Mouse (Mus musculus) liver, embryonic 16.5 days (tissue): ENCODE results near the gene Ovch2. TPM values are rescaled to one million over a fixed set of nuclear protein-coding genes. Genes with fewer than 3 reads are reported as not detected.

Experiments
- ATAC-seq: fragments of 200-750 bp; cut with Nextera tagmentation; 2 replicates; pipeline ENCODE4 v1.8.0; 2017; ENCODE audit warnings: low read depth, mild to moderate bottlenecking, moderate number of reproducible peaks, moderate library complexity
- H3K27ac ChIP-seq: fragments of 300-500 bp; sonication (generic); 2 replicates; pipeline ENCODE4 v1.5.1; 2014; ENCODE audit warnings: mild to moderate bottlenecking, low read length
- H3K27me3 ChIP-seq: fragments of 300-500 bp; sonication (generic); 2 replicates; pipeline ENCODE4 v1.6.1; 2014; ENCODE audit warnings: low read depth, low read length, mixed read lengths; ENCODE audit not compliant: control insufficient read depth, insufficient read depth
- H3K36me3 ChIP-seq: fragments of 300-500 bp; sonication (generic); 2 replicates; pipeline ENCODE4 v1.6.1; 2014; ENCODE audit warnings: mild to moderate bottlenecking; ENCODE audit not compliant: control insufficient read depth, insufficient read depth
- H3K4me1 ChIP-seq: fragments of 300-500 bp; sonication (generic); 2 replicates; pipeline ENCODE4 v1.6.1; 2014; ENCODE audit warnings: low read depth, low read length, mixed read lengths; ENCODE audit not compliant: control insufficient read depth
- H3K4me2 ChIP-seq: fragments of 300-500 bp; sonication (generic); 2 replicates; pipeline ENCODE4 v1.6.1; 2014; ENCODE audit warnings: low read depth, low read length, mixed read lengths
- H3K4me3 ChIP-seq: fragments of 300-500 bp; sonication (generic); 2 replicates; pipeline ENCODE4 v1.5.1; 2014; ENCODE audit warnings: low read depth, mild to moderate bottlenecking, low read length
- H3K9ac ChIP-seq: fragments of 300-500 bp; sonication (generic); 2 replicates; pipeline ENCODE4 v1.6.1; 2014; ENCODE audit warnings: low read depth, low read length
- H3K9me3 ChIP-seq: fragments of 300-500 bp; sonication (generic); replicated peaks from 2 replicates; pipeline ENCODE4 v1.6.1; 2016; ENCODE audit warnings: low read length; ENCODE audit not compliant: control insufficient read depth
- WGBS: fragments of 180-500 bp; shearing (Covaris S2); extraction: QIAGEN DNeasy Blood & Tissue Kit; methylation state at CpG from one replicate; pipeline ENCODE4 v1.1.7; 2014; ENCODE audit not compliant: insufficient replicate concordance; 5-methylcytosine and 5-hydroxymethylcytosine counted together
- polyA plus RNA-seq: library from polyadenylated mRNA; unstranded; fragments of >200 nt; fragmentation: Nextera tagmentation; extraction: Ambion mirVana; gene quantifications from 2 replicates; pipeline ENCODE4 v1.2.1, GENCODE M21; 2015

Gene Ovch2
- polyA plus RNA-seq, 1 experiment from 2014 or later: not detected

DNA sequence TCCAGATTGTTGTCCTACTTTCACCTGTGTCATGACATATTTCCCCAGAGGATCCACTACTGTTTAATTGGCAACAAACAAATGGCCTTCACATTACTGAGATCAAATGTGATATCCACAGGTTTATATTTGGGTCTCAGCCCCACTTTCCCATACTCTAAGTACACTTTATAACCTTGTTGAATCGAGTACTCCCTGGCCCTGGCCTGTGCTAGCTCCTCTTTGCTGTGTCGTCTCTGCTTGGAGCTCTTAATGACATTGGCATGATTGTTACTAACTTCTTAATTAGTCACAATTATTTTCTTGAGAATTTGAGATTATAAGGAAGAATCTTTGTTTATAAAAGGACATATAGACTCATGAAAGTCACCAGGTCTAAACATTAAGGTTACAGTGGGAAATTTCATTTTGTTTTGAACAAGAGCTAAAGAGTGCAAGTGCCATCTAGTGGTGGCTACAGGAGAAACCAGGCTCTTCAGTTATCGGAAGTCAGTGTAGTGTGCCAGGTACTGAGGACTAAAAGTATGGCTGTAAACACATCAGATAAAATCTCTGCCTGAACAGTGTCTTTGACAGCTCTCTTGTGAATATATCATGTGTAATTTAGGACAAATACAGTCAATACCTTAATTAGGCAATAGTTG lies 12.9 kb downstream of the Ovch2 start:
- Histone ChIP-seq H3K4me3 (no peak overlapping the region), H3K27me3 (no peaks in the 10 kb centered on the region), H3K4me1 (no peaks in the 10 kb centered on the region), H3K36me3 (no peaks in the 10 kb centered on the region), H3K9me3 (no peaks in the 10 kb centered on the region), H3K9ac (no peak overlapping the region), H3K4me2 (no peak overlapping the region), H3K27ac (no peak overlapping the region)
- no peak for ATAC-seq
- WGBS: 31% methylated on average over 3 of the region's 3 CpGs

DNA sequence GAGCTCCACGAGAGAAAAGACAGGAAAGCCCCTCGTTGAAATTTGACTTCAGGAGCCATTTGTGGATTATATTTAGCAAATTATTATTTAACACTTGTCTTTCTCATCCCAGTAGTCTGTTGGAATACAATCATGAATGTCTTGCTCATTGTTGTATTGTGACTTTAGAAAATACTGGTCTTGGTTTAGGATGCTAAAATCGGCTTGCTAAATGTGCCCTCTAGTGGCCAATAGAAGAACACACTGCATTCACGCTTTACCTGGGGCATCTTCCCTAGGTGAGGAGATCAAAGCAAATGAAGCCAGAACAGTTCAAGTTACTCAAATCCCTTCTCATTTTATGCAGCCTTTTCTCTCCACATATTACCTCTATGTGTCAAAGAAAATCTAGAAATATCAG lies 21.4 kb downstream of the Ovch2 start:
- WGBS: 36% methylated on average over 4 of the region's 4 CpGs
- H3K36me3 ChIP-seq: no peaks in the 10 kb centered on the region
- no peaks in the 10 kb centered on the region for H3K9me3 ChIP-seq
- no peak for ATAC-seq
- H3K4me3 ChIP-seq: no peak overlapping the region
- H3K4me2 ChIP-seq: no peak overlapping the region
- no peaks in the 10 kb centered on the region for H3K27me3 ChIP-seq
- no peak overlapping the region for H3K9ac ChIP-seq
- no peaks in the 10 kb centered on the region for H3K4me1 ChIP-seq
- H3K27ac ChIP-seq: no peak overlapping the region

DNA sequence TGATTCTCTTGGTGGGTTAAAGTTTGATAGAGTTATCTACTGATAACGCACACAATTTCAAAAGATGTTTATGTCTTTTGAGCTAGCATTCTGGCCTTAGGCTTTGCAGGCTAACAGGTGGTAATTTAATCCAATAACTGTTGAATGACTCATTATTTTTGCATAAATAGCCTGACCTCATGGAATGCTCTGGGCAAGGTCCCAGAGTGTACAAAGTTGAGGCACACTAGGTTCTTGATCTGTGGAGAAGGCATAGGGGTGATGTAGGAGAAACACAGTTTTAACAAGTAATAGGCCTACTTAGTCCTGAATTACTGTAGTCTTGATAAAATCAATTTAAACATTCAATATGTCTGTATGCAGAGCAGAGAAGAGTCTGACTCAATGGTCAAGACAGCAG lies 22.8 kb downstream of the Ovch2 start:
- WGBS: 50% methylated on average over 1 of the region's 1 CpGs
- no peaks in the 10 kb centered on the region for H3K27me3 ChIP-seq
- no peak overlapping the region for H3K4me2 ChIP-seq
- no peak for ATAC-seq
- no peaks in the 10 kb centered on the region for H3K4me1 ChIP-seq
- no peaks in the 10 kb centered on the region for H3K9me3 ChIP-seq
- no peak overlapping the region for H3K4me3 ChIP-seq
- no peak overlapping the region for H3K9ac ChIP-seq
- H3K27ac ChIP-seq: no peak overlapping the region
- H3K36me3 ChIP-seq: no peaks in the 10 kb centered on the region

DNA sequence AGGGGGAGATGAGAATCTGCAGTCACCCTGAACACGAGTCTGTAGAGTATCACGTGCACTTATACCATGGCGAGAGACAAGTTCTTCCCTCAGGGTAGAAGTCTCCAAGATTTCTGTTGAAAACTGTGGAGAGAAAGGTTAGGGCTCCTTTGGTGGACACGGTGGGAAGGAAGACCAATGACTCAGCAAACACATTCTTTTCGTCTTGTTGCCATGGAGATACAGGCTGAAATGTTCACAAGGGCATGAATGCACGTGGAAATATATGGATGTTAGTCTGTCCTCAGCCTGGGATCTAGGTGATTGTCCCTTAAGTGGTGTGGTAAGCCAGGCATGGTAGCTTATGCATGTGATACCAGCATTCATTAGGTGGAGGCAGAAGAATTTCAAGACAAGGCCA lies 30.2 kb downstream of the Ovch2 start:
- H3K4me2 ChIP-seq: no peak overlapping the region
- 51% methylated on average over 6 of the region's 6 CpGs for WGBS
- ATAC-seq: no peak
- no peaks in the 10 kb centered on the region for H3K27me3 ChIP-seq
- H3K4me1 ChIP-seq: no peaks in the 10 kb centered on the region
- no peaks in the 10 kb centered on the region for H3K9me3 ChIP-seq
- H3K9ac ChIP-seq: no peak overlapping the region
- no peaks in the 10 kb centered on the region for H3K36me3 ChIP-seq
- H3K4me3 ChIP-seq: no peak overlapping the region
- H3K27ac ChIP-seq: no peak overlapping the region

DNA sequence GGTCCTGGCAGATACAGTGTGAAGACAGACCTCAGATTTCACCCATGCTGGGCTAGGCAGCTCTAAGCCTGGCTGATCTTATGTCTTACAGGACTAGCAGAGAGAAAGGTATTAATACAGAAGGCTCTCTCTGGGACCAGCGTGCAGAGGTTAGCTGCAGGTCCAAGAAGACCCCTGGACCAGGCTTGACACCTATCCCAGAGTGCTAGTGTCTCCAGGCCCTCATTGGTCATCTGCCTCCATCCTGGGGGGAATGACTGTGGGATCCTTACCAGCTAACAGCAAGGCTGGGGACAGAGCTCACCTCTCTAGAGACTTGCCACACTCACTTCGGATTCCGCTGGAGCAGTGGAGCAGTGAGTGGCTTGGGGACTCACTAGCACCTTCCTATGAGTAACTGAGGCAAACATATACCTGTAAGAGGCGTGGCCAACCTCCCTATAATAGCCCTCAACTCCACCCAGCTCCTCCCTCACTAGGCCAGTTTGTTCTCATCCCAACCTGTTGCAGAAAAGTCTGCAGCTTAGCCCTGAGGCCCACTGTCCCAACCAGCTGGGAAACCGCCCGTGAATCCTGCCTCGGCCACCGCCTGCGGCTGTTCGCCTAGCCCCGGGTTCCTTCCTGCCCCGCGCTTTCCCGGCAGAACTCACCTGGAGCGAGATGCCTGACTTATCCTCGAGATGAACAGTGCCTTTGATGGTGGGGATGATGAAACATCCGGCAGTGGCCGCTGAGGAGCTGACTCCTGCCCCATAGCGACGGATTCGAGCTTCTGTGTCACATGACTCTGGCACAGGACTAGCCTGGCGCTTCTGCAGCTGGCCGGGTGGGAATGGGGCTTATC lies 43.5 kb downstream of the Ovch2 start, which contains the start of gene Cyb5r2:
Gene Cyb5r2, minus strand, starts transcription at position 725 of the 844 bp plus-strand sequence.
- no peak within 1 kb of the TSS for H3K4me2 ChIP-seq
- no peak; the same call in 1 of the 2 replicates for ATAC-seq
- no peak within 1 kb of the TSS for H3K27ac ChIP-seq
- H3K4me3 ChIP-seq: no peak within 1 kb of the TSS
- H3K4me1 ChIP-seq: no peaks in the 10 kb centered on the region
- H3K36me3 ChIP-seq: no peaks in the 10 kb centered on the region
- WGBS: 11% methylated on average over 23 of the region's 23 CpGs
- H3K27me3 ChIP-seq: no peaks in the 10 kb centered on the region; the same call in 1 of the 2 replicates
- H3K9me3 ChIP-seq: no peaks in the 10 kb centered on the region
- H3K9ac ChIP-seq: no peak within 1 kb of the TSS

DNA sequence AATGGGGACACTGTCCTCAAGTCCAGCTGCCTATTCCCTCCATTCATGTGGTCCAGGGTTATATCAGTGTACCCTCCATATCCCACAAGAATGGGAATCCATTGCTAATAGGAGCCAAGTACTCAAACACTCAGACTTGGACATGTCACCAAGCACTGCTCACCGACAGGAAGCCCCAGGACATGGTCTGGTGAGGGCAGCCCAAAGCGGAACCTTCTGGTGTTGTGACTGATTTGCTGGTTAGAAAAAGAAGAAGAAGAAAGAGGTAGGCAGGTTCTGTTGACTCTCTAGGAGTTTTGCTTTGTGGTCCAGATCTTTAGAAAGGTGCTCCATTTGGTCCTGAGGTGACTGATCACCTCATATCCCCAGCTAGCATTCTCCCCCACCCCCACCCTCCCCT lies 44.3 kb downstream of the Ovch2 start:
- WGBS: 43% methylated on average over 2 of the region's 2 CpGs
- H3K27me3 ChIP-seq: no peaks in the 10 kb centered on the region; the same call in 1 of the 2 replicates
- H3K4me2 ChIP-seq: no peak overlapping the region
- H3K4me1 ChIP-seq: no peaks in the 10 kb centered on the region
- no peaks in the 10 kb centered on the region for H3K9me3 ChIP-seq
- no peaks in the 10 kb centered on the region for H3K36me3 ChIP-seq
- no peak overlapping the region for H3K9ac ChIP-seq
- no peak overlapping the region for H3K4me3 ChIP-seq
- ATAC-seq: no peak
- no peak overlapping the region for H3K27ac ChIP-seq

DNA sequence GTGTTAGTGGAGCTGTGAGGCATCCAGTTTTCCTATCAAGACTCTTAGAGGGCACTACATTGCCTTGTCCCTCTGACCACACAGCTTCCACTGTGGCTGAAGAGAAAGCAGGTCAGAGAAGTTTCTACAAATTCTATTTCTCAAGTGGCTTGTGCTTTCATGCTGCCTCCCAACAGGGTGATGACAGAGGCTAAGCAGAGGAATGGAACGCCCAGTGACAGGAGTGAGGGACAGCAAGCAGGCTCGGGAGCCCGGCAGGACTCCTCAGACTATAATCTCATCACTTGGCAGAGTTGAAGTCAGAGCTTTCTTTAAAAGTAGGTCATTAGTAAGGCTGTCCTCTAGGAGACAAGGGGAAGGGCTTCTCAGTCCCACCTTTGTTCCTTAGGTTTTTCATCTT lies 45.1 kb downstream of the Ovch2 start:
- H3K27me3 ChIP-seq: no peaks in the 10 kb centered on the region; the same call in 1 of the 2 replicates
- no peak overlapping the region for H3K4me3 ChIP-seq
- 51% methylated on average over 3 of the region's 3 CpGs for WGBS
- H3K27ac ChIP-seq: no peak overlapping the region
- H3K9ac ChIP-seq: no peak overlapping the region
- H3K4me1 ChIP-seq: no peaks in the 10 kb centered on the region
- ATAC-seq: no peak
- H3K4me2 ChIP-seq: no peak overlapping the region
- H3K36me3 ChIP-seq: no peaks in the 10 kb centered on the region
- H3K9me3 ChIP-seq: no peaks in the 10 kb centered on the region

DNA sequence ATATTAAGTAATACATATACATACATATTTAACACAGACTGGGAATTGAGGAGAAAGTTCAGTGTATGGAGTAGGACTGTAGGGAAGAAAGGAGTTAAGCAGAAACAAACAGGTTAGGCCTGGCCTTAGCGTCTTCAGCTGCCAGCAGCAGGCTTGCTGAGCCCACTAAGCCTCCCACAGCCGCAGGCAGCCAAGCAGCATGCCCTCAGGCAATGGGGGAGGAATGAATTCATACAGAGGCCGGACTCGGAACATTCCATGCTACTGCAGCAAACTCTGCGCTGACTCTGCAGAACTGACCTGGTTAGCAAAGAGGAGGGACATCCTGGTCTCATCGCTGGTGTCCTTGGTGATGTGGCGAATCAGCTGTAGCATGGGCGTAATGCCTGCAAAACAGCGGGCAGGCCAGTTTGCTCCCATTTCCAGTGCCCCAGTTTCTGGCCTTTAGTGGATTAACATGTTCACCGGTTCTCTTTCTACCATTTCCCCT lies 48.9 kb downstream of the Ovch2 start:
- Histone ChIP-seq H3K9ac (no peak overlapping the region), H3K4me2 (no peak overlapping the region), H3K27me3 (no peaks in the 10 kb centered on the region), H3K4me1 (no peaks in the 10 kb centered on the region), H3K9me3 (no peaks in the 10 kb centered on the region), H3K4me3 (no peak overlapping the region), H3K36me3 (no peaks in the 10 kb centered on the region), H3K27ac (no peak overlapping the region)
- 66% methylated on average over 10 of the region's 10 CpGs for WGBS
- ATAC-seq: no peak

DNA sequence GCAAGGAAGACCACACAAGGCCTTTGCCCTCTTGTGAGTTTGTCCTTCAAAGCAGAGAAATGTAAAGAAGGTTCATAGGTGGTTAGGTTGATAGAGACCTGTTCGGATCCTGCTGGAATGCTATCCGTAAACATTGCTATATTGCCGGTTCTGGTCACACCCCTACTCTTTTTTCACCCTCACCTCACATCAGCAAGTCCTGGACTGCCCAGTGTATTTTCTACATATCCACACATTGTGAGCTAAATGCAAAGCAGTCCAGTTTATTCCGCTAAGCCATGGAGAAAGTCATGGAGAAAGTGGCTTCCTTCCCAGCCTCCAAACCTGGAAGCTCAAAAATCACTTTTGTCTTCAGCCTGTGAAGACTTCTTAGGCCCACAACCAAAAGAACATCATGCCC lies 51.3 kb downstream of the Ovch2 start:
- Histone ChIP-seq H3K36me3 (no peaks in the 10 kb centered on the region), H3K27me3 (no peaks in the 10 kb centered on the region), H3K4me2 (no peak overlapping the region), H3K9me3 (no peaks in the 10 kb centered on the region), H3K4me3 (no peak overlapping the region), H3K9ac (no peak overlapping the region), H3K4me1 (no peaks in the 10 kb centered on the region), H3K27ac (no peak overlapping the region)
- ATAC-seq: no peak
- WGBS: 70% methylated on average over 4 of the region's 4 CpGs
